Mouse (Mus musculus) heart, adult 2 months (tissue): ENCODE results near the gene Tubb2b.

ENCODE experiments used
- CTCF ChIP-seq: fragments of 200-600 bp; IDR thresholded peaks from 2 replicates; pipeline ENCODE4 v1.8.1; 2022; ENCODE audit warnings: antibody characterized with exemption, mild to moderate bottlenecking, moderate library complexity
- POLR2A ChIP-seq: fragments of 200-500 bp; IDR thresholded peaks from 2 replicates; pipeline ENCODE4 v1.6.1; 2011; ENCODE audit warnings: mild to moderate bottlenecking, low read depth, low read length, control low read depth; ENCODE audit not compliant: insufficient read depth

DNA sequence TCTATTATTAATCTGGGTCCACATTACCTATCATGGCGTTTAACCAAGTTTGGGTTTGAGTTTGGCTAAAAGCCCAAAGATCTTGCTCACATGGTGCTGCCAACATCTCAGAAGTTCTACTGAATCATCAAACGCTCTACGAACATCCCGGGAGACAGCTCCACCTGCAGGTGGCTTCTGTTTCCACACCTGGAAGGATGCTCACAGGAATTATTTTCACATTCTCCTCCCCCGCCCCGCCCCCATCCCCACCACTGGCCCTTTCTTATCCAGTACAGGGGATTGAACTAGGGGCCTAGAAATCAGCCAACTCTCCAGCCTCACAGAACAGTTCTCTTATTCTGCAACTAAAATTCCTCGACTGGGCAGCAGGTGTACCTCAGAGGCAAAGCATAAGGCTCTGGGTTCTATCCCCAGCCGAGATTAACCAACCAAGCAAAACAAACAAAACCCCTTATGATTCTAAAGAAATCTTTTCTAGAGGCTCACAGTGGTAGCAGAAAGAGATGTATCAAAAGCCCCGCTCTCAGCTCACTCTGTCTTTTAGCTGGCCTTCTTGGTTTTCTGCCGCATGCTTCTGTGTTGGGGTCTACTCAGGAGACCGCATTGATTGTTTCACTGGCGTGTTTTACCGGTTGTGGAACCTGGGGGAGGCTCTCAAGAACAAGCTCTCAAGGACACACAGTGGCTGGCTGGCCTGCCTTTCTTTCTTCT lies 24.1 kb upstream of the Tubb2b start:
- TF ChIP-seq POLR2A (no peak), CTCF (peak; percentile 80)
